Mouse (Mus musculus) olfactory bulb, adult 2 months (tissue): ENCODE measurements around the gene Mlxipl. TPM values are rescaled to one million over a fixed set of nuclear protein-coding genes. Genes with fewer than 3 reads are reported as not detected.

ENCODE experiments used
- H3K27ac ChIP-seq: fragments of 200-500 bp; 2 replicates; pipeline ENCODE4 v1.5.1; 2012; ENCODE audit warnings: low read depth, low read length; ENCODE audit not compliant: insufficient read depth
- H3K4me1 ChIP-seq: fragments of 200-500 bp; 2 replicates; pipeline ENCODE4 v1.6.1; 2012; ENCODE audit warnings: low read length; ENCODE audit not compliant: control insufficient read depth, insufficient read depth
- H3K4me3 ChIP-seq: fragments of 200-500 bp; 2 replicates; pipeline ENCODE4 v1.5.1; 2012; ENCODE audit warnings: mild to moderate bottlenecking, low read depth, low read length, moderate library complexity; ENCODE audit not compliant: insufficient read depth
- CTCF ChIP-seq: fragments of 200-500 bp; IDR thresholded peaks from 2 replicates; pipeline ENCODE4 v1.5.1; 2012; ENCODE audit warnings: low read depth, mild to moderate bottlenecking, low read length, moderate library complexity; ENCODE audit not compliant: insufficient read depth
- POLR2A ChIP-seq: fragments of 200-500 bp; IDR thresholded peaks from 2 replicates; pipeline ENCODE4 v1.6.1; 2012; ENCODE audit warnings: mild to moderate bottlenecking, low read depth, low read length, moderate library complexity; ENCODE audit not compliant: insufficient read depth
- WGBS: fragments of 180-500 bp; shearing (Covaris S2); methylation state at CpG from one replicate; pipeline ENCODE4 v1.1.7; 2018; 5-methylcytosine and 5-hydroxymethylcytosine counted together
- polyA plus RNA-seq: library from polyadenylated mRNA; stranded (reverse); fragments of >200 nt; gene quantifications from 2 replicates; pipeline ENCODE4 v1.2.4, GENCODE M21; 2012; ENCODE audit warnings: low replicate concordance; ENCODE audit not compliant: missing spikeins, insufficient read depth, insufficient read length

Gene Mlxipl
- polyA plus RNA-seq, 1 experiment: not detected

DNA sequence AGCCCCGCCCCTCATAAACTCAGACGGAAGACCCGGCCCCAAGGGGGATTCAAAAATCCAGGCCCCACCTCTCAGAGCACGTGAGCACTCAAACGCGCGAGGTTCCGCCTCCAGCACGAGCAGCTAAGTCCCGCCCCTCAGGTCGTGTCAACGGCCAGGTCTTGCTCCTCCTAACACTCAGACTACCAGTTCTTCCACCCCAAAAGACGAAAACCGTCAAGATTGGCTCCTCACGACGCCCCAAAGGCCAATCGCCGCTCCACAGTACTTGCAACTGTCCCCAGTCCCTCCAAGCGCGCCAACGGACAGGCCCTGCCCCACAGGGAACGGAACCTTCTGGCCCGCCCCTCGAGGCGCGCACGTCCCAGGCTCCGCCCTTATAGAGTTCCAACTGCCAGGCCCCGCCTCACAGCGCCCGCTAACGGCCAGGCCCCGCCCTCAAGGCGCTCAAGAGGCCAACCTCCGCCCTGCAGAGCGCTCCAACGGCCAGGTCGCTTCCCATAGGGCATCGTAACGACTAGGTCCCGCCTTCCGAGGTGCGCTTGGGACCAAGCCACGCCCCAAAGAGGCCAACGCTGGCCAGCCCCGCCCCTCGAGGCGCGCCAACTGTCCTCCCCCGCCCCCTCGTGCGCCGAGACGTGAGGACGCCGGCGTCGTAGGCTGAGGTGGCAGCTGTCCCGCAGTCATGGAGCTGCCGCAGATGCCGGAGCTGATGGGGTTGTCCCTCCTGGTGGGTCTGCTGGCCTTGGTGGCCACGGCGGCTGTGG lies 59.5 kb downstream of the Mlxipl start, which contains the start of gene Tbl2:
Gene Tbl2, plus strand, starts transcription at position 605 of the 767 bp plus-strand sequence.
- WGBS: under 1% methylated on average over 63 of the region's 63 CpGs
- TF ChIP-seq CTCF (no peak), POLR2A (no peak; the same call in 1 of the 2 replicates)
- H3K4me3 ChIP-seq: peak within 1 kb of the TSS; percentile 80
- H3K4me1 ChIP-seq: no peaks in the 10 kb centered on the region
- H3K27ac ChIP-seq: peak within 1 kb of the TSS; percentile 37

DNA sequence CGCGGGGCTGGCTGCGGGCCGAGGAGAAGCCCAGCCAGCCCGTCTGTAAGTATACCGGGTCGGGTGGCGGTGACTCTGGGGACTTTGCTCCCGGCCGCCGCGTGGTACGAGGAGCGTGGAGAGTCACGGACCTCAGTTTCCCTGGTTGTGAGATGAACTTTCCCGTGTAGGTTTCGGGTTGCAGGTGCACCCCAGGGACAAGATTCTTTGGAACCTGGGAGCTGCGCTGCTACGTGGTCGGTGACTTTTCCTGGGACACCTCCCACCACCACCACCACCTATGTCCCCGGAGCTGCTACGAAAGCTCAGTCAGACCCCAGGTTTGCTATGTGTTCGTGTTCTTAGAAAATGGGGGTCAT lies 60.1 kb downstream of the Mlxipl start:
- no peaks in the 10 kb centered on the region for H3K4me1 ChIP-seq
- no peak for TF ChIP-seq POLR2A
- no peak for TF ChIP-seq CTCF
- H3K4me3 ChIP-seq: peak overlapping the region; percentile 80
- no peak overlapping the region; the same call in 1 of the 2 replicates for H3K27ac ChIP-seq
- 0% methylated on average over 23 of the region's 23 CpGs for WGBS

DNA sequence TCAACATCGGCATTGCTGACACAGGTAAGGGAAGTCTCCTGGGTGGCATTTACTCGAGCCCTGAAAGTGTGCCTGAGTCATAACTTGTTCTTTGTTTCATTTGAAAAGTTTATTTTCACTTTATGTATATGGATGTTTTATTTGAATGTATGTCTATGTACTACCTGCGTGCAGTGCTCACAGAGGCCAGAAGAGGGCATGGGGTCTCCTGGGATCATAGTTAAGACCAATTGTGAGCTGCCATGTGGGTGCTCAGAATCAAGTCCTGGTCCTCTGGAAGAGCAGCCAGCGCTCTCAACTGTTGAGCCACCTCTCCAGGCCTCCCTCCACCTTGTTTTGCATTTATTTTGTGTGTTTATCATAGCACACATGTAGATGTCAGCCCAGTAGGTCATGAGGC lies 66.8 kb downstream of the Mlxipl start:
- 95% methylated on average over 4 of the region's 4 CpGs for WGBS
- Histone ChIP-seq H3K4me3 (no peak overlapping the region), H3K27ac (no peak overlapping the region), H3K4me1 (no peaks in the 10 kb centered on the region)
- TF ChIP-seq CTCF (no peak), POLR2A (no peak)

DNA sequence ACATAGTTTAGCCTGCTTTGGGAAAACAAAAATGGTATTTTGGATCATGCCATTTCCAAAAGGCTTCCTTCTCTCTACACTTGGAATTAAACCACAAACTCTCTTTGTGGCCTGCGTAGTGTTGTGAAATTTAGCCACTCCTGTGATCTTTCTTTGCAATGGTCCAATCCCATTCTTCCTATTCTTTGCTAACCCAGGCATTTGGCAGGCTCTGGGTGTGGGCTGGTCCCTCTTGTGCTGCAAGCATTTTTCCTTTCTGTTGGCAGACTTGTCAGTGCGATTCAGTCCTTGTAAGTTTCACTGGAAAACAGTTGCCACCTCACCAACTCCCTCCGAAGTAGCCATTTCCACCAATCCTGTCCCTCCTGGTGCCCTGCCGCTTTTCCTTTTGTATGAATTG lies 71.5 kb downstream of the Mlxipl start:
- Histone ChIP-seq H3K4me3 (no peak overlapping the region), H3K4me1 (no peaks in the 10 kb centered on the region), H3K27ac (no peak overlapping the region)
- TF ChIP-seq CTCF: no peak
- TF ChIP-seq POLR2A: no peak
- WGBS: 49% methylated on average over 4 of the region's 4 CpGs

DNA sequence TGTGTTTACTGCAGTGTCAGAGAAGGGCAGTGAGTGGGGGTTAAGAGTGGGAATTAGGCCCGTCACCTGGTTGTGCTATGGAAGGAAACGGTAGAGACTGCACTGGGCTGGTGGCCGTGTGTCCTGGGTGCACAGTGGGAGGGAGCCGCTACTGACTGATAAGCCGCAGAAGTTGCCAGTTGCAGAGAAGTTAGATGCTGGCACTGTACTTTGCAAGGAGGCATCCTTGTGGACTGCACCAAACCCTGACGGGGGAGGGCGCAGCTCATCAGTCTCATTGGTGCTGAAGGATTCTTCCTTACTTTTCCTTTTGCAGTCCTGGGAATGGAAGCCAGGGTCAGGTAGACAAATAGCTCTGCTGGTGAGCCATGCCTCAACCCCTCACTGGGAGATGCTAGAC lies 72.0 kb downstream of the Mlxipl start:
- WGBS: 74% methylated on average over 7 of the region's 7 CpGs
- TF ChIP-seq POLR2A (no peak), CTCF (no peak)
- Histone ChIP-seq H3K4me3 (no peak overlapping the region), H3K27ac (no peak overlapping the region), H3K4me1 (no peaks in the 10 kb centered on the region)

DNA sequence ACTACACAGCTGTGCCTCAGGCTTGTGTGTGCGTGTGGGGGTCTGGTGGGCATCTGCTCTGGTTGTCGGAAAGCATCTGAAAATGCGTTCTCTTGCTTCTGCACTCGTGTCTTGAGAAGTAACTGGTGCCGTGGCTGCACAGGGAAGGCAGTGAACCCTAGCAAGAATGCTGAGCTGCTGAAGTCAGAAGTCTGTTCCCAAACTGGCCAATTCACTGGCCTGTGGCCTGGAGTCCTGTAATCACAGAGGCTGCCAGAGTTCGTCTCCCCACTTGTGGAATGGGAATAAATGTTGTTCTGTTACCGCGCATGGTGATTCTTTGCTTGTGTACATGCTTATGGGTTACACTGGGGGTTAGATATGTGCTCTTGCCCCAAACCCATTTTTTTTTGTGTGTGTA lies 72.7 kb downstream of the Mlxipl start:
- no peak overlapping the region for H3K27ac ChIP-seq

DNA sequence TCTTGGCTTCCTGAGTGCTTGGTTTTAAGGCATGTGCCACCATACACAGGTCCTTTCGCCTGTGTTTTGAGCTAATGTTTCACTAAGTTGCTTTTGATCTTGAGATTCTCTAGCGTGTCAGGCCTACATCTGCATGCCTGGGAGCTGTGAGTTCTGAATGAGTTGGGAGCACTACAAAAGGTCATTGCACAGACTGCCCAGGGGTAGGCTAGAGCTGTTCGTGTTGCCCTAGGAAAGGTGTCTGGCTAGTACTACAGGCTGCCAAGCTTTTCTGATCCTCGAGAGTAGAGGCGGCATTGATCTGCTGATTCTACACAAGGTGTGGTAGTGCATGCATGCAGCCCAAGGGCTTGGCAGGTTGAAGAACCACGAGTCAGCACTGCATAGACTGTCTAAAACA lies 73.1 kb downstream of the Mlxipl start:
- H3K4me3 ChIP-seq: no peak overlapping the region
- H3K4me1 ChIP-seq: 0 out of 2 replicates have a peak, but pooled peaks cover under 1% of the 10 kb centered on the region
- no peak overlapping the region for H3K27ac ChIP-seq
- no peak for TF ChIP-seq POLR2A
- TF ChIP-seq CTCF: no peak
- WGBS: 86% methylated on average over 6 of the region's 6 CpGs

More for the DNA sequence above, 72.7 kb downstream of the Mlxipl start:
- Histone ChIP-seq H3K4me1 (no peaks in the 10 kb centered on the region), H3K4me3 (no peak overlapping the region)
- 89% methylated on average over 8 of the region's 8 CpGs for WGBS
- TF ChIP-seq POLR2A (no peak), CTCF (no peak)

DNA sequence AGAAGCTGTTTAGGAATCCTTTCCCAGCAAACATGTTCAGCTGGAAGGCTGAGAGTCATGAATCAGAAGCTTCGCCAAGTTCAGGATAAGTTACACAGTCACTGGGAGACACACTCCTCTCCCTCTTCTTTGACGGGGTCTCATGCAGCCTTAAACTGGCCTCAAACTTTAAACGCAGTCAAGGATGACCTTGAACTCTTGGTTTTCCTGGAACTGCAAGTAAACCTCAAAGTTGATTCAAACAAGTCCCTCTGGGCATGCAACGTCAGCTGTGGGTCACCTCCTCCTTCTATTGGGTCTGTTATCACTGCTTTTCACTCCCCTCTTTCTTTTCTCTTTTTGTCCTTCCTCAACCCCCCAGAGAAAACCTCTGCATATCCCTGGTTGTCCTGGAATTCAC lies 77.2 kb downstream of the Mlxipl start:
- no peak for TF ChIP-seq CTCF
- no peak for TF ChIP-seq POLR2A
- Histone ChIP-seq H3K27ac (no peak overlapping the region), H3K4me1 (peaks cover 8% of the 10 kb centered on the region), H3K4me3 (no peak overlapping the region)
- WGBS: 89% methylated on average over 4 of the region's 4 CpGs

DNA sequence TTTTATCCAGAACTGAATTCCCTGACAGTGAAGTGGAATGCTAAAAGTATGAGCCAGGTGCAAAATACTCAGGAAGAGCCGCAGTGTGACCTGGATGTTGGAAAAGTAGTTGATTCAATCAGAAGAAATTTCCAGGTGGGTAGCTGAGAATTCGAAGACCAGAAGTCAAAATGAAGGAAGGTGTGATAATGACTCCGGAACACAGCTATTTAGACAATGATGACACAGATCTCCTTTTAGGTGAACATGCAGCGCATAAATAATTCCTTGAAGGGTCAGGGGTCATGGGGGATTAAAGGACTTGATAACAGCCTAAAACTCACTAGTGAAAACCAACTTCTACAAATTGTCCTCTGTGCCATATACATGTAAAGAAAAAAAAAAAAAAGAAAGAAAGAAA lies 77.8 kb downstream of the Mlxipl start:
- Histone ChIP-seq H3K4me1 (peaks cover 8% of the 10 kb centered on the region), H3K27ac (no peak overlapping the region), H3K4me3 (no peak overlapping the region)
- 94% methylated on average over 4 of the region's 4 CpGs for WGBS
- TF ChIP-seq CTCF (no peak), POLR2A (no peak)
